Mouse (Mus musculus) stomach, embryonic 14.5 days (tissue): ENCODE measurements around the gene Sfmbt1. TPM values are rescaled to one million over a fixed set of nuclear protein-coding genes. Genes with fewer than 3 reads are reported as not detected.

Experiments used
- ATAC-seq: fragments of 200-750 bp; cut with Nextera tagmentation; 2 replicates; pipeline ENCODE4 v1.8.0; 2017; ENCODE audit warnings: low read depth, moderate TSS enrichment; ENCODE audit not compliant: insufficient number of reproducible peaks, insufficient read depth, low FRiP score
- H3K27ac ChIP-seq: fragments of 300-500 bp; sonication (generic); 2 replicates; pipeline ENCODE4 v1.5.1; 2014; ENCODE audit warnings: mild to moderate bottlenecking, low read length, moderate library complexity, mixed read lengths
- H3K27me3 ChIP-seq: fragments of 300-500 bp; sonication (generic); 2 replicates; pipeline ENCODE4 v1.6.1; 2014; ENCODE audit warnings: low read length, control low read depth, mixed read lengths; ENCODE audit not compliant: control insufficient read depth, insufficient read depth
- H3K36me3 ChIP-seq: fragments of 300-500 bp; sonication (generic); 2 replicates; pipeline ENCODE4 v1.6.1; 2014; ENCODE audit warnings: mild to moderate bottlenecking, control low read depth, low read length, moderate library complexity, mixed read lengths; ENCODE audit not compliant: control insufficient read depth, insufficient read depth
- H3K4me1 ChIP-seq: fragments of 300-500 bp; sonication (generic); 2 replicates; pipeline ENCODE4 v1.6.1; 2014; ENCODE audit warnings: low read length, control low read depth, mixed read lengths; ENCODE audit not compliant: control insufficient read depth, insufficient read depth
- H3K4me2 ChIP-seq: fragments of 300-500 bp; sonication (generic); replicated peaks from 2 replicates; pipeline ENCODE4 v1.6.1; 2014; ENCODE audit warnings: low read depth, low read length, control low read depth
- H3K4me3 ChIP-seq: fragments of 300-500 bp; sonication (generic); 2 replicates; pipeline ENCODE4 v1.5.1; 2014; ENCODE audit warnings: low read depth, low read length, control low read depth
- H3K9ac ChIP-seq: fragments of 300-500 bp; sonication (generic); replicated peaks from 2 replicates; pipeline ENCODE4 v1.6.1; 2014; ENCODE audit warnings: low read depth, mild to moderate bottlenecking, control low read depth, low read length, moderate library complexity, mixed read lengths
- H3K9me3 ChIP-seq: fragments of 300-500 bp; sonication (generic); 2 replicates; pipeline ENCODE4 v1.6.1; 2016; ENCODE audit warnings: low read depth, low read length, control low read depth; ENCODE audit not compliant: control insufficient read depth
- WGBS: fragments of 180-500 bp; shearing (Covaris S2); extraction: QIAGEN DNeasy Blood & Tissue Kit; methylation state at CpG from one replicate; pipeline ENCODE4 v1.1.7; 2014; 5-methylcytosine and 5-hydroxymethylcytosine counted together
- polyA plus RNA-seq: library from polyadenylated mRNA; unstranded; fragments of >200 nt; fragmentation: Nextera tagmentation; extraction: Ambion mirVana; gene quantifications from 2 replicates; pipeline ENCODE4 v1.2.1, GENCODE M21; 2014

The Sfmbt1 gene
- polyA plus RNA-seq, 1 experiment from 2014 or later = 15.0 TPM

- no peak overlapping the region for H3K4me2 ChIP-seq
- no peaks in the 10 kb centered on the region for H3K27me3 ChIP-seq
- peaks cover 15% of the 10 kb centered on the region; the same call in 1 of the 2 replicates for H3K36me3 ChIP-seq
- no peaks in the 10 kb centered on the region for H3K4me1 ChIP-seq
- H3K9me3 ChIP-seq = no peaks in the 10 kb centered on the region
- H3K27ac ChIP-seq = no peak overlapping the region
- no peak overlapping the region for H3K9ac ChIP-seq
- H3K4me3 ChIP-seq = no peak overlapping the region
- ATAC-seq = no peak
- WGBS = 79% methylated on average over 3 of the region's 3 CpGs
Measured at GRCm38 (mm10) chr14:30690685-30691084, 24.0 kb upstream of the Sfmbt1 start.

- ATAC-seq = no peak
- H3K9ac ChIP-seq = no peak overlapping the region
- H3K4me3 ChIP-seq = no peak overlapping the region
- H3K4me2 ChIP-seq = no peak overlapping the region
- H3K27ac ChIP-seq = no peak overlapping the region
- no peaks in the 10 kb centered on the region for H3K27me3 ChIP-seq
- H3K9me3 ChIP-seq = no peaks in the 10 kb centered on the region
- H3K36me3 ChIP-seq = peaks cover 15% of the 10 kb centered on the region; the same call in 1 of the 2 replicates
- 85% methylated on average over 6 of the region's 6 CpGs for WGBS
- H3K4me1 ChIP-seq = no peaks in the 10 kb centered on the region
Measured at GRCm38 (mm10) chr14:30692439-30692838, 22.2 kb upstream of the Sfmbt1 start.

GRCm38 (mm10) chr14:30694786-30695185 lies 19.9 kb upstream of the Sfmbt1 start:
- Histone ChIP-seq H3K27me3 (no peaks in the 10 kb centered on the region), H3K4me3 (no peak overlapping the region), H3K9me3 (no peaks in the 10 kb centered on the region), H3K9ac (no peak overlapping the region), H3K4me2 (no peak overlapping the region), H3K27ac (no peak overlapping the region), H3K4me1 (no peaks in the 10 kb centered on the region), H3K36me3 (peaks cover 8% of the 10 kb centered on the region; the same call in 1 of the 2 replicates)
- 83% methylated on average over 2 of the region's 2 CpGs for WGBS
- ATAC-seq = no peak

GRCm38 (mm10) chr14:30695609-30696008 lies 19.0 kb upstream of the Sfmbt1 start:
- Histone ChIP-seq H3K9me3 (no peaks in the 10 kb centered on the region), H3K9ac (no peak overlapping the region), H3K27me3 (no peaks in the 10 kb centered on the region), H3K4me2 (no peak overlapping the region), H3K4me1 (no peaks in the 10 kb centered on the region), H3K27ac (no peak overlapping the region), H3K4me3 (no peak overlapping the region), H3K36me3 (no peaks in the 10 kb centered on the region)
- WGBS = 71% methylated on average over 4 of the region's 4 CpGs
- no peak for ATAC-seq

- no peak for ATAC-seq
- no peaks in the 10 kb centered on the region for H3K9me3 ChIP-seq
Measured at GRCm38 (mm10) chr14:30697407-30698052, 17.1 kb upstream of the Sfmbt1 start.

GRCm38 (mm10) chr14:30699656-30700055 lies 15.0 kb upstream of the Sfmbt1 start:
- WGBS = 38% methylated on average over 8 of the region's 8 CpGs

More at GRCm38 (mm10) chr14:30697407-30698052, 17.1 kb upstream of the Sfmbt1 start:
- no peaks in the 10 kb centered on the region for H3K27me3 ChIP-seq
- H3K36me3 ChIP-seq = no peaks in the 10 kb centered on the region
- no peak overlapping the region for H3K27ac ChIP-seq
- no peak overlapping the region for H3K4me2 ChIP-seq
- H3K9ac ChIP-seq = no peak overlapping the region
- H3K4me1 ChIP-seq = no peaks in the 10 kb centered on the region
- H3K4me3 ChIP-seq = no peak overlapping the region
- 73% methylated on average over 15 of the region's 15 CpGs for WGBS

GRCm38 (mm10) chr14:30702512-30702911 lies 12.1 kb upstream of the Sfmbt1 start:
- ATAC-seq = no peak

More at GRCm38 (mm10) chr14:30699656-30700055, 15.0 kb upstream of the Sfmbt1 start:
- H3K4me2 ChIP-seq = no peak overlapping the region
- no peak overlapping the region for H3K9ac ChIP-seq
- H3K36me3 ChIP-seq = no peaks in the 10 kb centered on the region
- ATAC-seq = no peak
- H3K4me1 ChIP-seq = no peaks in the 10 kb centered on the region
- H3K27me3 ChIP-seq = no peaks in the 10 kb centered on the region
- no peak overlapping the region for H3K4me3 ChIP-seq
- H3K9me3 ChIP-seq = no peaks in the 10 kb centered on the region
- H3K27ac ChIP-seq = no peak overlapping the region

GRCm38 (mm10) chr14:30703079-30703478 lies 11.6 kb upstream of the Sfmbt1 start:
- H3K9me3 ChIP-seq = no peaks in the 10 kb centered on the region
- WGBS = 79% methylated on average over 5 of the region's 5 CpGs

More at GRCm38 (mm10) chr14:30702512-30702911, 12.1 kb upstream of the Sfmbt1 start:
- Histone ChIP-seq H3K27me3 (no peaks in the 10 kb centered on the region), H3K4me3 (no peak overlapping the region), H3K27ac (no peak overlapping the region), H3K9ac (no peak overlapping the region), H3K9me3 (no peaks in the 10 kb centered on the region), H3K4me2 (no peak overlapping the region), H3K4me1 (no peaks in the 10 kb centered on the region), H3K36me3 (no peaks in the 10 kb centered on the region)
- WGBS = 52% methylated on average over 5 of the region's 5 CpGs

More at GRCm38 (mm10) chr14:30703079-30703478, 11.6 kb upstream of the Sfmbt1 start:
- Histone ChIP-seq H3K36me3 (no peaks in the 10 kb centered on the region), H3K4me1 (no peaks in the 10 kb centered on the region), H3K4me2 (no peak overlapping the region), H3K4me3 (no peak overlapping the region), H3K9ac (no peak overlapping the region), H3K27me3 (no peaks in the 10 kb centered on the region), H3K27ac (no peak overlapping the region)
- no peak for ATAC-seq
